Mouse (Mus musculus) CH12.LX (cell line): ENCODE measurements around the gene Ush1g.

ENCODE experiments used
- NELFE ChIP-seq: IDR thresholded peaks from 2 replicates; pipeline ENCODE4 v1.6.1; 2011; ENCODE audit warnings: low read depth, low read length, improper control_type of control experiment
- RCOR1 ChIP-seq: conservative IDR thresholded peaks from 2 replicates; pipeline ENCODE4 v1.6.1; 2012; ENCODE audit warnings: low read depth, mild to moderate bottlenecking, inconsistent platforms, low read length, improper control_type of control experiment
- ZC3H11A ChIP-seq: IDR thresholded peaks from 2 replicates; pipeline ENCODE4 v1.6.1; 2012; ENCODE audit warnings: low read depth, mild to moderate bottlenecking, inconsistent platforms, low read length, improper control_type of control experiment
- ZKSCAN1 ChIP-seq: IDR thresholded peaks from 2 replicates; pipeline ENCODE4 v1.6.1; 2012; ENCODE audit warnings: low read depth, inconsistent platforms, low read length, improper control_type of control experiment, borderline replicate concordance

DNA sequence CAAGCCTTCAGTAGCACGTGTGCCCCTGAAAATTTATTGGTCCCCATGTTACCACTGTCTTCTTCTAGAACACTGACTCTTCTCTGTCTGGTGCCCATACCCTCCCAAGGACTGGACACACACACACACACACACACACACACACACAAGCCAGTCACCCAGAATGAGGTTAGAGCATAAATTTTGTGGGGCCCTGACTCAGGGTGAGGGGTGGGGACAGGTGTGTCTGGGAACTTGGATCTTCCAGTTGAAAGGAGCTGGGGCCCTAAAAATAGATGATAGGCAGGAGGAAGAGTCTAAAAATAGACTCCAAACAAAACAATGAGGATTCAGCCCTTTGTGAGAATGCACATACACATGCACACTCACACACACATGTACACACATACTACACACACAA is 13.1 kb downstream of the Ush1g start:
- TF ChIP-seq ZKSCAN1 = no peak
- no peak for TF ChIP-seq NELFE
- TF ChIP-seq ZC3H11A = no peak
- TF ChIP-seq RCOR1 = no peak
